Comparison of ENCODE assay signal across 29 mouse cellular contexts in the genomic region with DNA sequence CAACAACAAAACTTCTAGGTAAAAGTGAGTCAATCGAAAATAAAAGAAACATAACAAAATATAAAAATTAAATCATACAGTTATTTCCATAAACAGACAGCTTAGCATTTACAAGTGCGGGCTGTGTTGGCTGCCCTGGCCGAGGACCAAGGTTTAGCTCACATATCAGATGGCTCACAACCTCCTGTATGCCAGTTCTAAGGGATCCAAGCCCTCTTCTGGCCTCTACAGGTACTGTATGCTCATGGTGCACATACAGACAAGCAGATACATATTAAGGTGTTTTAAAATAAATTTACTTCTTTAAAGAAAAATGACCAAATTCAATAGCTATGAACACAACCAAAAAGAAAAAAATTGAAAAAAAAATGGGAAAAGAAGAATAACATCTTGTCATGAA. TPM values are rescaled to one million over a fixed set of nuclear protein-coding genes. Genes with fewer than 3 reads are reported as not detected.
DNase-seq lines count a peak whose midpoint lies in the region; ATAC-seq and TF ChIP-seq lines count a peak whose summit lies in the region.
"Had no signal": no experiment of that assay in that cellular context is flagged by ENCODE, and none has a peak within 500 bp of the region (broad histone marks: within the 10 kb centered on the region; RNA-seq: fewer than 3 reads in every experiment).

No protein-coding gene starts in this region.

- POLR2A ChIA-PET in Patski (lab: Charles Lee), result interaction anchor here (0.6 kb wide), 1 partner anchor 88 kb away, joined by 3 read pairs; no protein-coding TSS in a partner anchor

- 96% methylated on average over 3 of the region's 3 CpGs for WGBS in forebrain, postnatal 0 days
- WGBS in forebrain, embryonic 10.5 days, result 95% methylated on average over 3 of the region's 3 CpGs
- WGBS in liver, embryonic 14.5 days (ENCODE audit: insufficient replicate concordance), result 83% methylated on average over 3 of the region's 3 CpGs
- 86% methylated on average over 3 of the region's 3 CpGs for WGBS in liver, embryonic 12.5 days (ENCODE audit: insufficient replicate concordance)
- WGBS in stomach, postnatal 0 days, result 97% methylated on average over 3 of the region's 3 CpGs
- 93% methylated on average over 3 of the region's 3 CpGs for WGBS in embryonic facial prominence, embryonic 10.5 days

- CTCF ChIA-PET in Patski (lab: Charles Lee), result interaction anchor here (1.1 to 2.2 kb wide), 5 partner anchors 8 to 19 kb away, joined by 4 to 6 read pairs (median 5); no protein-coding TSS in a partner anchor

- H3K36me3 ChIP-seq in forebrain, postnatal 0 days (ENCODE audit: insufficient read depth), result peaks cover 6% of the 10 kb centered on the region; the same call in 1 of the 2 replicates
- H3K36me3 ChIP-seq in forebrain, embryonic 10.5 days (replicated peaks), result peaks cover 59% of the 10 kb centered on the region
- peaks cover 18% of the 10 kb centered on the region for H3K36me3 ChIP-seq in liver, embryonic 14.5 days (replicated peaks; ENCODE audit: control insufficient read depth, insufficient read depth, low read depth)
- peaks cover 71% of the 10 kb centered on the region for H3K36me3 ChIP-seq in liver, embryonic 12.5 days
- H3K36me3 ChIP-seq in stomach, postnatal 0 days (ENCODE audit: control insufficient read depth, insufficient read depth, low read length), result no peaks in the 10 kb centered on the region
- peaks cover 64% of the 10 kb centered on the region for H3K36me3 ChIP-seq in embryonic facial prominence, embryonic 10.5 days (replicated peaks)

- peaks cover 9% of the 10 kb centered on the region for H3K4me1 ChIP-seq in forebrain, postnatal 0 days (ENCODE audit: insufficient read depth)
- peaks cover 17% of the 10 kb centered on the region for H3K4me1 ChIP-seq in forebrain, embryonic 10.5 days
- peaks cover 6 to 20% of the 10 kb centered on the region in 2 experiments; a peak in 3 of 4 replicates for H3K4me1 ChIP-seq in liver, embryonic 14.5 days (replicated peaks; ENCODE audit: control insufficient read depth in 2 of 2, insufficient read depth in 2 of 2, low read length in 1 of 2)
- H3K4me1 ChIP-seq in liver, embryonic 12.5 days, result peaks cover 29% of the 10 kb centered on the region
- H3K4me1 ChIP-seq in stomach, postnatal 0 days (replicated peaks; ENCODE audit: control insufficient read depth, insufficient read depth), result no peaks in the 10 kb centered on the region
- peaks cover 21% of the 10 kb centered on the region for H3K4me1 ChIP-seq in embryonic facial prominence, embryonic 10.5 days

- no peak overlapping the region for H3K27ac ChIP-seq in forebrain, postnatal 0 days (ENCODE audit: low read depth, low read length)
- H3K27ac ChIP-seq in forebrain, embryonic 10.5 days, result no peak overlapping the region
- H3K27ac ChIP-seq in liver, embryonic 14.5 days, result no peak overlapping the region
- H3K27ac ChIP-seq in liver, embryonic 12.5 days, result no peak overlapping the region
- H3K27ac ChIP-seq in stomach, postnatal 0 days (replicated peaks), result no peak overlapping the region
- no peak overlapping the region for H3K27ac ChIP-seq in embryonic facial prominence, embryonic 10.5 days (replicated peaks)
- H3K27ac ChIP-seq: heart, embryonic 15.5 days; hindbrain, embryonic 15.5 days; kidney, postnatal 0 days; midbrain, embryonic 13.5 days had no signal

- in situ Hi-C loops in Patski (cut with MboI; ENCODE audit: low pct_unique_long_range_greater_than_20kb), result no loop called here

- TF ChIP-seq EP300 in liver, embryonic 14.5 days (IDR thresholded peaks at IDR 0.05; ENCODE audit: low read depth), result no peak
- TF ChIP-seq EP300 in stomach, postnatal 0 days (optimal IDR thresholded peaks at IDR 0.05), result no peak

- no peaks in the 10 kb centered on the region for H3K27me3 ChIP-seq in forebrain, postnatal 0 days (ENCODE audit: insufficient read depth, low read length)
- no peaks in the 10 kb centered on the region for H3K27me3 ChIP-seq in forebrain, embryonic 10.5 days (ENCODE audit: poor library complexity, severe bottlenecking)
- no peaks in the 10 kb centered on the region for H3K27me3 ChIP-seq in liver, embryonic 14.5 days (ENCODE audit: control insufficient read depth, insufficient read depth, low read length)
- H3K27me3 ChIP-seq in liver, embryonic 12.5 days (replicated peaks), result no peaks in the 10 kb centered on the region
- no peaks in the 10 kb centered on the region for H3K27me3 ChIP-seq in Patski
- no peaks in the 10 kb centered on the region for H3K27me3 ChIP-seq in stomach, postnatal 0 days (ENCODE audit: control insufficient read depth, insufficient read depth, low read length)
- H3K27me3 ChIP-seq in embryonic facial prominence, embryonic 10.5 days (replicated peaks; ENCODE audit: low read depth, poor library complexity, severe bottlenecking), result no peaks in the 10 kb centered on the region
- H3K27me3 ChIP-seq: heart, embryonic 15.5 days; hindbrain, embryonic 15.5 days; megakaryocyte, embryonic 14.5 days; midbrain, embryonic 13.5 days had no signal

- no peak overlapping the region for H3K9ac ChIP-seq in forebrain, postnatal 0 days
- no peak overlapping the region for H3K9ac ChIP-seq in liver, embryonic 14.5 days (replicated peaks)
- no peak overlapping the region for H3K9ac ChIP-seq in liver, embryonic 12.5 days
- H3K9ac ChIP-seq in stomach, postnatal 0 days (ENCODE audit: low read length), result no peak overlapping the region
- H3K9ac ChIP-seq: heart, embryonic 15.5 days; hindbrain, embryonic 15.5 days; midbrain, embryonic 13.5 days had no signal

- no peak overlapping the region for H3K4me2 ChIP-seq in forebrain, postnatal 0 days (ENCODE audit: low read depth)
- no peak overlapping the region for H3K4me2 ChIP-seq in liver, embryonic 14.5 days (ENCODE audit: low read depth)
- no peak overlapping the region for H3K4me2 ChIP-seq in liver, embryonic 12.5 days
- H3K4me2 ChIP-seq in stomach, postnatal 0 days (replicated peaks; ENCODE audit: low read depth), result no peak overlapping the region
- H3K4me2 ChIP-seq: heart, embryonic 15.5 days; hindbrain, embryonic 15.5 days; liver, embryonic 11.5 days; midbrain, embryonic 13.5 days had no signal

- H3K4me3 ChIP-seq in forebrain, postnatal 0 days (ENCODE audit: low read depth, low read length), result no peak overlapping the region
- H3K4me3 ChIP-seq in forebrain, embryonic 10.5 days, result no peak overlapping the region
- no peak overlapping the region for H3K4me3 ChIP-seq in liver, embryonic 14.5 days (ENCODE audit: insufficient read depth in 1 of 2, low read depth in 2 of 2, low read length in 2 of 2)
- H3K4me3 ChIP-seq in liver, embryonic 12.5 days, result no peak overlapping the region
- H3K4me3 ChIP-seq in stomach, postnatal 0 days (ENCODE audit: low read depth, low read length), result no peak overlapping the region
- H3K4me3 ChIP-seq in embryonic facial prominence, embryonic 10.5 days, result no peak overlapping the region
- H3K4me3 ChIP-seq: heart, embryonic 15.5 days; hindbrain, embryonic 15.5 days; megakaryocyte, embryonic 14.5 days; midbrain, embryonic 13.5 days had no signal

- TF ChIP-seq CTCF in forebrain, postnatal 0 days (IDR thresholded peaks at IDR 0.05; ENCODE audit: low read depth), result 0 out of 2 replicates have a peak, but pooled peaks have one; percentile 10
- TF ChIP-seq CTCF in liver, embryonic 14.5 days (IDR thresholded peaks at IDR 0.05; ENCODE audit: low read depth), result peak; percentile 28; the same call in 1 of the 2 replicates
- TF ChIP-seq CTCF in Patski (IDR thresholded peaks at IDR 0.05), result peak; percentile 43
- TF ChIP-seq CTCF in stomach, postnatal 0 days (IDR thresholded peaks at IDR 0.05; ENCODE audit: low read depth), result peak; percentile 28

- H3K9me3 ChIP-seq in forebrain, postnatal 0 days (ENCODE audit: low read length), result no peaks in the 10 kb centered on the region
- no peaks in the 10 kb centered on the region for H3K9me3 ChIP-seq in forebrain, embryonic 10.5 days
- no peaks in the 10 kb centered on the region for H3K9me3 ChIP-seq in liver, embryonic 14.5 days (ENCODE audit: control insufficient read depth, low read length)
- no peaks in the 10 kb centered on the region for H3K9me3 ChIP-seq in liver, embryonic 12.5 days (replicated peaks)
- no peaks in the 10 kb centered on the region for H3K9me3 ChIP-seq in stomach, postnatal 0 days (ENCODE audit: control insufficient read depth, low read length)
- H3K9me3 ChIP-seq in embryonic facial prominence, embryonic 10.5 days, result no peaks in the 10 kb centered on the region
- H3K9me3 ChIP-seq: heart, embryonic 15.5 days; hindbrain, embryonic 15.5 days; megakaryocyte, embryonic 14.5 days; midbrain, embryonic 13.5 days had no signal

- no peak for DNase-seq in forebrain, postnatal 0 days
- no peak for DNase-seq in forebrain, embryonic 10.5 days (ENCODE audit: extremely low spot score, low spot score)
- no peak for DNase-seq in liver, embryonic 14.5 days (ENCODE audit: low read depth in 3 of 3, low spot score in 3 of 3)
- DNase-seq in Patski (ENCODE audit: low read depth, low spot score), result no peak
- no peak for DNase-seq in stomach, postnatal 0 days (ENCODE audit: low spot score)
- no peak for DNase-seq in urinary bladder, adult 18-20 months (ENCODE audit: low spot score in 2 of 2)
- no peak for DNase-seq in embryonic facial prominence, embryonic 10.5 days (ENCODE audit: low spot score)
- DNase-seq: adrenal gland, postnatal 25 days; cerebellum, postnatal 10 days; heart, postnatal 4 days; lung, adult 2 months; lung, postnatal 36 days; right cerebral cortex, postnatal 14 days had no signal

- ATAC-seq in forebrain, postnatal 0 days, result no peak
- ATAC-seq in liver, embryonic 14.5 days (ENCODE audit: insufficient read depth), result no peak
- no peak for ATAC-seq in liver, embryonic 12.5 days
- ATAC-seq in Patski, result no peak
- ATAC-seq in stomach, postnatal 0 days (ENCODE audit: low FRiP score, low TSS enrichment), result no peak
- ATAC-seq: intestine, embryonic 16.5 days; midbrain, embryonic 13.5 days had no signal

RNA-seq across cellular contexts. Expression of a gene that starts 3.8 kb away (rescaled TPM):
- total RNA-seq in forebrain, postnatal 0 days (2014; rRNA removed), result 67.0 and 85.5 TPM in 2 replicates
- polyA plus RNA-seq in forebrain, postnatal 0 days (2015; fragmentation: Nextera tagmentation; extraction: Ambion mirVana), result 19.8 and 28.0 TPM in 2 replicates
- 34.6 and 36.6 TPM in 2 replicates for polyA plus RNA-seq in forebrain, embryonic 10.5 days (2016; fragmentation: Nextera tagmentation; extraction: Ambion mirVana)
- 11.2 and 11.3 TPM in 2 replicates for polyA plus RNA-seq in liver, embryonic 14.5 days (2012; rRNA removed)
- 12.0 and 13.7 TPM in 2 replicates for polyA plus RNA-seq in liver, embryonic 14.5 days (2014; fragmentation: Nextera tagmentation; extraction: Ambion mirVana)
- polyA plus RNA-seq in liver, embryonic 12.5 days (2016; fragmentation: Nextera tagmentation; extraction: Ambion mirVana), result 23.7 and 24.4 TPM in 2 replicates
- 40.7 TPM for polyA plus RNA-seq in Patski (2021)
- 13.9 and 14.7 TPM in 2 replicates for polyA plus RNA-seq in stomach, postnatal 0 days (2015; fragmentation: Nextera tagmentation; extraction: Ambion mirVana)
- 32.5 and 39.0 TPM in 2 replicates for polyA plus RNA-seq in embryonic facial prominence, embryonic 10.5 days (2016; fragmentation: Nextera tagmentation; extraction: Ambion mirVana)

RNA-seq across cellular contexts. Expression of a gene that starts 12.9 kb away (rescaled TPM):
- 33.3 and 39.7 TPM in 2 replicates for total RNA-seq in forebrain, postnatal 0 days (2014; rRNA removed)
- 78.2 and 79.4 TPM in 2 replicates for polyA plus RNA-seq in forebrain, postnatal 0 days (2015; fragmentation: Nextera tagmentation; extraction: Ambion mirVana)
- polyA plus RNA-seq in forebrain, embryonic 10.5 days (2016; fragmentation: Nextera tagmentation; extraction: Ambion mirVana), result 95.4 and 99.6 TPM in 2 replicates
- 116 and 138 TPM in 2 replicates for polyA plus RNA-seq in liver, embryonic 14.5 days (2012; rRNA removed)
- polyA plus RNA-seq in liver, embryonic 14.5 days (2014; fragmentation: Nextera tagmentation; extraction: Ambion mirVana), result 169 and 176 TPM in 2 replicates
- 163 and 171 TPM in 2 replicates for polyA plus RNA-seq in liver, embryonic 12.5 days (2016; fragmentation: Nextera tagmentation; extraction: Ambion mirVana)
- 128 TPM for polyA plus RNA-seq in Patski (2021)
- 64.1 and 68.4 TPM in 2 replicates for polyA plus RNA-seq in stomach, postnatal 0 days (2015; fragmentation: Nextera tagmentation; extraction: Ambion mirVana)
- 93.8 and 103 TPM in 2 replicates for polyA plus RNA-seq in embryonic facial prominence, embryonic 10.5 days (2016; fragmentation: Nextera tagmentation; extraction: Ambion mirVana)

RNA-seq across cellular contexts. Expression of a gene that starts 20.4 kb away (rescaled TPM):
- total RNA-seq in forebrain, postnatal 0 days (2014; rRNA removed), result not detected in 2 replicates
- polyA plus RNA-seq in forebrain, postnatal 0 days (2015; fragmentation: Nextera tagmentation; extraction: Ambion mirVana), result not detected in 2 replicates
- polyA plus RNA-seq in forebrain, embryonic 10.5 days (2016; fragmentation: Nextera tagmentation; extraction: Ambion mirVana), result not detected in 2 replicates
- 0.04 TPM in 1 of 2 replicates, not detected in the other for polyA plus RNA-seq in liver, embryonic 14.5 days (2012; rRNA removed)
- not detected in 2 replicates for polyA plus RNA-seq in liver, embryonic 14.5 days (2014; fragmentation: Nextera tagmentation; extraction: Ambion mirVana)
- polyA plus RNA-seq in liver, embryonic 12.5 days (2016; fragmentation: Nextera tagmentation; extraction: Ambion mirVana), result 0.19 TPM in 1 of 2 replicates, not detected in the other
- not detected for polyA plus RNA-seq in Patski (2021)
- polyA plus RNA-seq in stomach, postnatal 0 days (2015; fragmentation: Nextera tagmentation; extraction: Ambion mirVana), result 0.16 and 0.64 TPM in 2 replicates
- not detected in 2 replicates for polyA plus RNA-seq in embryonic facial prominence, embryonic 10.5 days (2016; fragmentation: Nextera tagmentation; extraction: Ambion mirVana)
- total RNA-seq: adrenal gland, postnatal 25 days; gastrocnemius, postnatal 4 days; heart, postnatal 4 days; layer of hippocampus, postnatal 10 days; left cerebral cortex, postnatal 10 days; monocyte, adult 5-6 weeks had no signal
- polyA plus RNA-seq: cortical plate, adult 2 months; embryonic facial prominence, embryonic 11.5 days; forebrain, embryonic 11.5 days; heart, embryonic 15.5 days; hindbrain, embryonic 15.5 days; intestine, embryonic 16.5 days; liver, embryonic 11.5 days; lung, adult 2 months; midbrain, embryonic 13.5 days; neural tube, embryonic 11.5 days had no signal

RNA-seq across cellular contexts. Expression of a gene that starts 20.9 kb away (rescaled TPM):
- total RNA-seq in forebrain, postnatal 0 days (2014; rRNA removed), result 1.7 and 2.3 TPM in 2 replicates
- polyA plus RNA-seq in forebrain, postnatal 0 days (2015; fragmentation: Nextera tagmentation; extraction: Ambion mirVana), result 1.8 and 2.2 TPM in 2 replicates
- 1.1 and 1.9 TPM in 2 replicates for polyA plus RNA-seq in forebrain, embryonic 10.5 days (2016; fragmentation: Nextera tagmentation; extraction: Ambion mirVana)
- polyA plus RNA-seq in liver, embryonic 14.5 days (2012; rRNA removed), result 5.3 and 5.5 TPM in 2 replicates
- polyA plus RNA-seq in liver, embryonic 14.5 days (2014; fragmentation: Nextera tagmentation; extraction: Ambion mirVana), result 9.4 and 12.0 TPM in 2 replicates
- 5.9 and 6.7 TPM in 2 replicates for polyA plus RNA-seq in liver, embryonic 12.5 days (2016; fragmentation: Nextera tagmentation; extraction: Ambion mirVana)
- 0.03 TPM for polyA plus RNA-seq in Patski (2021)
- polyA plus RNA-seq in stomach, postnatal 0 days (2015; fragmentation: Nextera tagmentation; extraction: Ambion mirVana), result 72.6 and 77.8 TPM in 2 replicates
- 2.4 and 4.3 TPM in 2 replicates for polyA plus RNA-seq in embryonic facial prominence, embryonic 10.5 days (2016; fragmentation: Nextera tagmentation; extraction: Ambion mirVana)

RNA-seq across cellular contexts. Expression of a gene that starts 38.1 kb away (rescaled TPM):
- total RNA-seq in forebrain, postnatal 0 days (2014; rRNA removed), result 19.2 and 22.8 TPM in 2 replicates
- 18.6 and 21.3 TPM in 2 replicates for polyA plus RNA-seq in forebrain, postnatal 0 days (2015; fragmentation: Nextera tagmentation; extraction: Ambion mirVana)
- 3.8 and 4.4 TPM in 2 replicates for polyA plus RNA-seq in forebrain, embryonic 10.5 days (2016; fragmentation: Nextera tagmentation; extraction: Ambion mirVana)
- polyA plus RNA-seq in liver, embryonic 14.5 days (2012; rRNA removed), result 71.5 and 90.6 TPM in 2 replicates
- 68.8 and 75.7 TPM in 2 replicates for polyA plus RNA-seq in liver, embryonic 14.5 days (2014; fragmentation: Nextera tagmentation; extraction: Ambion mirVana)
- polyA plus RNA-seq in liver, embryonic 12.5 days (2016; fragmentation: Nextera tagmentation; extraction: Ambion mirVana), result 38.4 and 38.5 TPM in 2 replicates
- polyA plus RNA-seq in Patski (2021), result 0.45 TPM
- 16.1 and 19.7 TPM in 2 replicates for polyA plus RNA-seq in stomach, postnatal 0 days (2015; fragmentation: Nextera tagmentation; extraction: Ambion mirVana)
- polyA plus RNA-seq in embryonic facial prominence, embryonic 10.5 days (2016; fragmentation: Nextera tagmentation; extraction: Ambion mirVana), result 3.0 and 4.3 TPM in 2 replicates
- total RNA-seq: monocyte, adult 5-6 weeks had no signal
